Mouse (Mus musculus) intestine, postnatal 0 days (tissue): ENCODE measurements around the gene Pde4dip. TPM values are rescaled to one million over a fixed set of nuclear protein-coding genes. Genes with fewer than 3 reads are reported as not detected.

ENCODE experiments used
- ATAC-seq: fragments of 200-750 bp; cut with Nextera tagmentation; 2 replicates; pipeline ENCODE4 v1.8.0; 2017; ENCODE audit warnings: mild to moderate bottlenecking, moderate TSS enrichment, moderate library complexity
- H3K27ac ChIP-seq: fragments of 300-500 bp; sonication (generic); 2 replicates; pipeline ENCODE4 v1.5.1; 2014; ENCODE audit warnings: mild to moderate bottlenecking, low read depth, low read length, moderate library complexity
- H3K27me3 ChIP-seq: fragments of 300-500 bp; sonication (generic); replicated peaks from 2 replicates; pipeline ENCODE4 v1.6.1; 2014; ENCODE audit warnings: low read length, mixed read lengths; ENCODE audit not compliant: control insufficient read depth, insufficient read depth
- H3K36me3 ChIP-seq: fragments of 300-500 bp; sonication (generic); 2 replicates; pipeline ENCODE4 v1.6.1; 2014; ENCODE audit warnings: mild to moderate bottlenecking, moderate library complexity; ENCODE audit not compliant: control insufficient read depth, insufficient read depth
- H3K4me1 ChIP-seq: fragments of 300-500 bp; sonication (generic); replicated peaks from 2 replicates; pipeline ENCODE4 v1.6.1; 2014; ENCODE audit warnings: antibody characterized with exemption, low read length, mixed read lengths; ENCODE audit not compliant: control insufficient read depth, insufficient read depth
- H3K4me2 ChIP-seq: fragments of 300-500 bp; sonication (generic); replicated peaks from 2 replicates; pipeline ENCODE4 v1.6.1; 2014; ENCODE audit warnings: low read depth, mild to moderate bottlenecking, moderate library complexity
- H3K4me3 ChIP-seq: fragments of 300-500 bp; sonication (generic); 2 replicates; pipeline ENCODE4 v1.5.1; 2014; ENCODE audit warnings: low read depth, low read length
- H3K9ac ChIP-seq: fragments of 300-500 bp; sonication (generic); 2 replicates; pipeline ENCODE4 v1.6.1; 2014; ENCODE audit warnings: mild to moderate bottlenecking, low read depth, low read length
- H3K9me3 ChIP-seq: fragments of 300-500 bp; sonication (generic); 2 replicates; pipeline ENCODE4 v1.6.1; 2016; ENCODE audit warnings: mixed run types; ENCODE audit not compliant: control insufficient read depth
- CTCF ChIP-seq: sonication (generic); IDR thresholded peaks from 2 replicates; pipeline ENCODE4 v1.5.1; 2016; ENCODE audit warnings: low read depth, mild to moderate bottlenecking, control low read depth, antibody characterized with exemption, moderate library complexity
- WGBS: fragments of 180-500 bp; shearing (Covaris S2); extraction: QIAGEN DNeasy Blood & Tissue Kit; methylation state at CpG from one replicate; pipeline ENCODE4 v1.1.7; 2014; 5-methylcytosine and 5-hydroxymethylcytosine counted together
- polyA plus RNA-seq: library from polyadenylated mRNA; unstranded; fragments of >200 nt; fragmentation: Nextera tagmentation; extraction: Ambion mirVana; gene quantifications from 2 replicates; pipeline ENCODE4 v1.2.1, GENCODE M21; 2015

The Pde4dip gene
- polyA plus RNA-seq, 1 experiment from 2014 or later: 10.0 TPM

DNA sequence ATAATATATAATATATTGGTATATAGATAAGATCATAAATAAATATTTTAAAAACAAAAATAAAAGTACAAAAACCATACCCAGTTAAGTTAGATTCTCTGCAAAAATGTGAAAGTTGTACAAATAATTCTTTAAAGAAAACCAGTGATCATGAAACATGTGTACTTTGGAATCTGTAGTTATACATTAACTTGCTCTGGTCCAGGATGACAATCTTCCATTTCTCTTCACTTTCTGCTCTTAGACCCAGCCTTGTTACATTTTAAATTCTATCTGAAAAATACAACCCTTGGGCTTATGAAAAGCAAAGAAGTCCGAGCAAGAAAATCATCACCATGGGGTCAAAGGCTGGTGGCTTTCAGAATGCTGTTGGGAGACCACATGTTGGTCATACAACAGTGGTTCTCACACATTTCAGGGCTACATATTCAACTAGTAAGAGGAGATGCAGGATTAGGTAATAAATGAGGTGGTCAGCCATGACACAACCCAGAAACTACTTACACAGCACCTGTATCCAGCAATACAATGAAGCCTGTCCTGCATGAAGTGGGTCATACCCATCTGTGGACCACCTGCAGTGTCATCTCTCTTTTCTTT, 70.0 kb downstream of the Pde4dip start:
- 0 out of 2 replicates have a peak, but pooled peaks have one; percentile 28 for ATAC-seq
- Histone ChIP-seq H3K4me3 (no peak overlapping the region), H3K4me1 (no peaks in the 10 kb centered on the region; the same call in 1 of the 2 replicates), H3K36me3 (no peaks in the 10 kb centered on the region), H3K27ac (no peak overlapping the region), H3K9ac (no peak overlapping the region), H3K9me3 (no peaks in the 10 kb centered on the region), H3K27me3 (no peaks in the 10 kb centered on the region), H3K4me2 (peak overlapping the region; percentile 49)
- TF ChIP-seq CTCF: no peak
- WGBS: 47% methylated on average over 1 of the region's 1 CpGs

DNA sequence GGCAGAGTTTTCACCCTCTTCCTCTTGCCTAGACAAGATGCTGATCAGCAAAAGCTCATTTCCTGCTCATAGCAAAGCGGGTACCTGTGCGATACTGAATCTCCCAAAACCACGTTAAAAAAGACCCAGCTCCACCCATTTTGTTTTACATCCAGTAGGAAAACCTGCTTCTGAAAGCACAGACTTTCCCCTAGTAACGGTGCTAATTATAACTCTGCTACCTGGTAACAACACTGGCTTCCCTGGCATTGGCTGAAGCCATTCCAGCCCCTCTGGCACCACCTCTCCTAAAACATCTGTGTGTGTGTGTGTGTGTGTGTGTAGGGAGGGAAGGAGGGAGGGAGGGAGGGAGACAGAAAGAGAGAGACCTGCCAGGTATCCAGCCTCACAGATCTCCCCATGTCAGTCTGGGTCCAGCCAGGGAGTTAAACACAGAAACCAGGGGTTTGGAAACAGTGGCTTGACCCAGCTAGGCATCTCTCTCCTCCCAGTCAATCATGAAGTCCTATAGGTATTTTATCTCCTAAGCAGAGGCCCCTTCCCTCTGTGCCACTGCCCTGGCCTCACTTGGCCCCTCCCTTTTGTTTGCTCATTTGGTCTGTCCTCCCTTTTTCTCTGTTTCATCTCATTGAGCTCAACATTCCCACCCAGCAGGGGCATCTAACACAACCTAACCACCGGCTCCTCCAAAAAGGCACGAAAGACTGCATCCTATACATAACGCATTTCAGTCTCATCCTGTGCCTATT, 76.7 kb downstream of the Pde4dip start:
- Histone ChIP-seq H3K27ac (no peak overlapping the region), H3K4me2 (no peak overlapping the region), H3K27me3 (no peaks in the 10 kb centered on the region), H3K9me3 (no peaks in the 10 kb centered on the region), H3K36me3 (no peaks in the 10 kb centered on the region), H3K4me3 (no peak overlapping the region), H3K4me1 (no peaks in the 10 kb centered on the region; the same call in 1 of the 2 replicates), H3K9ac (no peak overlapping the region)
- WGBS: 22% methylated on average over 7 of the region's 7 CpGs
- TF ChIP-seq CTCF: no peak
- ATAC-seq: no peak

DNA sequence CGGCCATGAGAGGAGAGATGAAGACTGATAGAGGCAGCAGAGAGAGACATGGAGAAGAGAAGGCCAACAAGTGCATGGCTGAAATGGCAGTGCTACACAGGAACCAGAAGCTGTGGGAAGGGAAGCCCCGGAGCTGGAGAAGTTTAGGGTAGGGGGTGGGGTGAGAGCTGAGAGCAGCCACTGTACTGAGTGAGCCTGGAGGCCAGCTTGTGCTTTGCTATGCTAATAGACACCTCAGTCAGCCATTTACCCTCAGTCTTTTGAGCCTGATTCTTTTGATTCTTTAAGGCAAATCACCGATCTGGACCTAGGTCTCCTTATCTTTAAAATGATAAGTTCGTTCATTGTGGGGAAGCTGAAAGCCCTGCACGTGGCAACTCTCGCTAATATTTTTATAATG, 77.3 kb downstream of the Pde4dip start:
- H3K4me1 ChIP-seq: no peaks in the 10 kb centered on the region; the same call in 1 of the 2 replicates
- no peak overlapping the region for H3K9ac ChIP-seq
- H3K36me3 ChIP-seq: no peaks in the 10 kb centered on the region
- TF ChIP-seq CTCF: no peak
- H3K4me3 ChIP-seq: no peak overlapping the region
- ATAC-seq: no peak
- no peaks in the 10 kb centered on the region for H3K27me3 ChIP-seq
- H3K9me3 ChIP-seq: no peaks in the 10 kb centered on the region
- WGBS: 20% methylated on average over 6 of the region's 6 CpGs
- H3K27ac ChIP-seq: no peak overlapping the region
- H3K4me2 ChIP-seq: no peak overlapping the region

DNA sequence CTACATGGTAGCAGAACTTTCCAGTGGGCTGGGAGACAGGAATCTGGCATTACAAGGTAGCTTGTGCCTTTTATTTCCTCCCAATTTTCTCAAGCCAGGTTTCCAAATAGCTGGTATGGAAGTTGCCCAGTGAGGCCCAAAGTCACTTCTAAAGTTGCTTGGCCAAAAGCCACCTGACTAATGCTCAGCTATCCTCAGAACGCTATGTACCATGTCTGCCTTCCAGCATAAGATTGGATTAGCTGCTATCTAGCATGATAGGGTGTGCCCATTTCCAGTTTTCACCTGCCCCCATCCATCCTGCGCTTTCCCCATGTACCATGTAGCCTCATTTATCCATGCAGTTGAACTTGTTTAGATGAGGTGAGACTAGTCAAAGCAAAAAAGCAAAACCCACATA, 78.2 kb downstream of the Pde4dip start:
- no peaks in the 10 kb centered on the region for H3K27me3 ChIP-seq
- no peak overlapping the region for H3K4me2 ChIP-seq
- ATAC-seq: no peak
- no peaks in the 10 kb centered on the region for H3K9me3 ChIP-seq
- no peaks in the 10 kb centered on the region; the same call in 1 of the 2 replicates for H3K4me1 ChIP-seq
- no peaks in the 10 kb centered on the region for H3K36me3 ChIP-seq
- H3K27ac ChIP-seq: no peak overlapping the region
- WGBS: 88% methylated on average over 2 of the region's 2 CpGs
- H3K4me3 ChIP-seq: no peak overlapping the region
- TF ChIP-seq CTCF: no peak
- H3K9ac ChIP-seq: no peak overlapping the region

DNA sequence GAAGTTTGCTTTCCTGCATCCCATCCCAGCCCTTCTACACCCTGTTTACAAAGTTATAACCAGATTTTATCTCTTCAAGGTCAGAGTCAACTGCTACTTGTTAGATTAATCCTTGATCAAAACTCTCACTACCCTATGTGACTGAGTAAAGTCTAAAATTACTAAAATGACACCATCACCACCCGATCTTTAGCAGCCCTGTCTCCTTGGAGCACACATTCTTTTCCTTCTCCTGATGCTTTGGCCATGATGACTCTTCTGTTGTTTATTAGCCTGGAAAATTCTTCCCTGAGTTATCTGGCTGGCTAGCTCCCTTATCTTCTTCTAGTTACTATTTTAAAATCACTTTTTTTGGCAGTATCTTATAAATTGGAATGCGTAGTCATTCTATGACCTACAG, 82.9 kb downstream of the Pde4dip start:
- no peak for ATAC-seq
- Histone ChIP-seq H3K27ac (no peak overlapping the region), H3K9ac (no peak overlapping the region), H3K4me1 (no peaks in the 10 kb centered on the region), H3K36me3 (no peaks in the 10 kb centered on the region), H3K4me3 (no peak overlapping the region), H3K9me3 (no peaks in the 10 kb centered on the region), H3K27me3 (no peaks in the 10 kb centered on the region), H3K4me2 (no peak overlapping the region)
- no peak for TF ChIP-seq CTCF
- WGBS: 84% methylated on average over 2 of the region's 2 CpGs

DNA sequence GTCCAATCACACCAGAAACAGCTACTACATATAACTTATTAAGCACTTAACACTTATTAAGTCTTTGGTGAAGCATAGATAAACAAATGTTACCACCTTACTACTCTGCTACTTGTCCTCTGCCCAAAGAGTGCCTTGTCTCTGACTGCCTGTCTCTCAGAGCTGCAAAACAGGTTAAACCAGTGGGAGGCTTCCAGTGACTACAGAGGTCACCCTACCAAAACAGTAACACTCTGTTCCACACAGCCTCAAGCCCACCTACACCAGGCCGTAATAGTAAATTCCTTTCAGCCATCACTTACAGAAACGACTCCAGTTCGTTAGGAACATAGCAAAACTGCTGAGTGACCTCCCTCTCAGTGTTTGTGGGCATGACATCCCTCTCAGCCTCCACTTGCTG, 84.8 kb downstream of the Pde4dip start:
- no peak for ATAC-seq
- Histone ChIP-seq H3K4me3 (no peak overlapping the region), H3K36me3 (no peaks in the 10 kb centered on the region), H3K27me3 (no peaks in the 10 kb centered on the region), H3K9me3 (no peaks in the 10 kb centered on the region), H3K4me2 (no peak overlapping the region), H3K9ac (no peak overlapping the region), H3K4me1 (no peaks in the 10 kb centered on the region), H3K27ac (no peak overlapping the region)
- TF ChIP-seq CTCF: no peak
- 34% methylated on average over 3 of the region's 3 CpGs for WGBS
